Mouse (Mus musculus) testis, adult 2 months (tissue): Measurements from ENCODE around the gene Rps6ka5. TPM values are rescaled to one million over a fixed set of nuclear protein-coding genes. Genes with fewer than 3 reads are reported as not detected.

Experiments
- H3K27ac ChIP-seq: fragments of 200-500 bp; 2 replicates; pipeline ENCODE4 v1.5.1; 2012; ENCODE audit warnings: low read depth, low read length; ENCODE audit not compliant: control insufficient read depth, insufficient read depth
- H3K27me3 ChIP-seq: fragments of 200-500 bp; 2 replicates; pipeline ENCODE4 v1.6.1; 2012; ENCODE audit warnings: mild to moderate bottlenecking, low read length, moderate library complexity; ENCODE audit not compliant: control insufficient read depth, insufficient read depth
- H3K36me3 ChIP-seq: fragments of 200-500 bp; 2 replicates; pipeline ENCODE4 v1.6.1; 2012; ENCODE audit warnings: mild to moderate bottlenecking, low read length; ENCODE audit not compliant: control insufficient read depth, insufficient read depth
- H3K4me1 ChIP-seq: fragments of 200-500 bp; 2 replicates; pipeline ENCODE4 v1.6.1; 2012; ENCODE audit warnings: low read length; ENCODE audit not compliant: control insufficient read depth, insufficient read depth
- H3K4me3 ChIP-seq: fragments of 200-500 bp; 2 replicates; pipeline ENCODE4 v1.5.1; 2012; ENCODE audit warnings: low read depth, mild to moderate bottlenecking, low read length, moderate library complexity, mixed read lengths; ENCODE audit not compliant: control insufficient read depth
- CTCF ChIP-seq: fragments of 200-500 bp; IDR thresholded peaks from 2 replicates; pipeline ENCODE4 v1.5.1; 2012; ENCODE audit warnings: low read depth, mild to moderate bottlenecking, inconsistent platforms, low read length, moderate library complexity; ENCODE audit not compliant: control insufficient read depth, insufficient read depth, insufficient replicate concordance
- POLR2A ChIP-seq: fragments of 200-500 bp; IDR thresholded peaks from 2 replicates; pipeline ENCODE4 v1.6.1; 2012; ENCODE audit warnings: low read depth, mild to moderate bottlenecking, inconsistent platforms, low read length, moderate library complexity; ENCODE audit not compliant: control insufficient read depth
- polyA plus RNA-seq: library from polyadenylated mRNA; depleted of rRNA; stranded (reverse); fragments of >200 nt; gene quantifications from 2 replicates; pipeline ENCODE4 v1.2.3, GENCODE M21; 2012

Gene Rps6ka5
- polyA plus RNA-seq, 1 experiment: 4.1 TPM

- Histone ChIP-seq H3K4me1 (no peaks in the 10 kb centered on the region), H3K36me3 (no peaks in the 10 kb centered on the region), H3K27me3 (no peaks in the 10 kb centered on the region), H3K4me3 (no peak overlapping the region), H3K27ac (no peak overlapping the region)
- no peak for TF ChIP-seq CTCF
- TF ChIP-seq POLR2A: no peak
These were observed 12.3 kb upstream of the Rps6ka5 start for GRCm38 (mm10) chr12:100739011-100739570.

GRCm38 (mm10) chr12:100738498-100738897, 11.7 kb upstream of the Rps6ka5 start:
- Histone ChIP-seq H3K27ac (no peak overlapping the region), H3K27me3 (no peaks in the 10 kb centered on the region), H3K36me3 (no peaks in the 10 kb centered on the region), H3K4me1 (no peaks in the 10 kb centered on the region), H3K4me3 (no peak overlapping the region)
- TF ChIP-seq POLR2A (no peak), CTCF (no peak)

- H3K4me1 ChIP-seq: no peaks in the 10 kb centered on the region
These were observed 8.8 kb upstream of the Rps6ka5 start for GRCm38 (mm10) chr12:100735581-100735980.

GRCm38 (mm10) chr12:100735156-100735555, 8.4 kb upstream of the Rps6ka5 start:
- Histone ChIP-seq H3K27me3 (no peaks in the 10 kb centered on the region), H3K4me3 (no peak overlapping the region), H3K36me3 (no peaks in the 10 kb centered on the region), H3K27ac (no peak overlapping the region), H3K4me1 (no peaks in the 10 kb centered on the region)
- no peak for TF ChIP-seq POLR2A
- TF ChIP-seq CTCF: no peak

More at GRCm38 (mm10) chr12:100735581-100735980, 8.8 kb upstream of the Rps6ka5 start:
- no peak overlapping the region for H3K4me3 ChIP-seq
- H3K36me3 ChIP-seq: no peaks in the 10 kb centered on the region
- no peak overlapping the region for H3K27ac ChIP-seq
- TF ChIP-seq CTCF: no peak
- no peak for TF ChIP-seq POLR2A
- no peaks in the 10 kb centered on the region for H3K27me3 ChIP-seq

- Histone ChIP-seq H3K27me3 (no peaks in the 10 kb centered on the region), H3K4me1 (peaks cover 3% of the 10 kb centered on the region; the same call in 1 of the 2 replicates), H3K4me3 (no peak overlapping the region), H3K36me3 (no peaks in the 10 kb centered on the region), H3K27ac (no peak overlapping the region)
- TF ChIP-seq POLR2A (no peak), CTCF (no peak)
These were observed 2.1 kb upstream of the Rps6ka5 start for GRCm38 (mm10) chr12:100728646-100729485.

- TF ChIP-seq POLR2A: no peak
- no peak for TF ChIP-seq CTCF
- no peak overlapping the region for H3K27ac ChIP-seq
- no peaks in the 10 kb centered on the region for H3K27me3 ChIP-seq
- no peaks in the 10 kb centered on the region for H3K36me3 ChIP-seq
- H3K4me3 ChIP-seq: no peak overlapping the region
- H3K4me1 ChIP-seq: peaks cover 3% of the 10 kb centered on the region; the same call in 1 of the 2 replicates
These were observed 1.1 kb upstream of the Rps6ka5 start for GRCm38 (mm10) chr12:100727891-100728290.

- Histone ChIP-seq H3K27me3 (no peaks in the 10 kb centered on the region), H3K4me3 (peak overlapping the region; percentile 98), H3K27ac (peak overlapping the region; percentile 42; the same call in 1 of the 2 replicates), H3K36me3 (no peaks in the 10 kb centered on the region), H3K4me1 (peaks cover 3% of the 10 kb centered on the region; the same call in 1 of the 2 replicates)
- TF ChIP-seq POLR2A: no peak; the same call in 1 of the 2 replicates
- no peak for TF ChIP-seq CTCF
These were observed 1.4 kb downstream of the Rps6ka5 start for GRCm38 (mm10) chr12:100725458-100725786.
